Mouse (Mus musculus): ENCODE results near the gene Exosc2.

Exosc2 gene

GRCm38 (mm10) chr2:31727576-31728277, 57.2 kb downstream of the Exosc2 start:
- no peak for DNase-seq (ENCODE audit: low spot score)

- DNase-seq (ENCODE audit: low spot score): no peak
These were observed 60.1 kb downstream of the Exosc2 start for GRCm38 (mm10) chr2:31730640-31731039.

All from testis, postnatal 10 days (tissue).